ENCODE assay signal across 32 mouse cellular contexts in the genomic region with DNA sequence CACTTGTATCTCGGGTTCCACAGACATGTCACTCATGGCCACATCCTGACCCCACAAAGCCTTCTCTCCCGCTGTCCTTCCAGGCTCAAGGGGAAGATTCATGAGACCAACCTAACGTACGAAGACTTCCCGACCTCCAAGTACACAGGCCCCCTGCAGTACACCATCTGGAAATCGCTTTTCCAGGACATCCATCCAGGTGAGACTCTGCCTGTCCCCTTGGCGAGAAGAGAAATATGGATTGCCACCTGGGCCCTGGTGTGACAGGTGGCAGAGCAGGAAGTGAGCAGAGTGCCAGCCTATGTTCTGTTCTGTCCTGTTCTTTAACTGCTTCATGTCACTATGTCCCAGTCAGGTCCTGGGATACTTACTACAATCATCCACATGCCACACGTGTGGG. TPM values are rescaled to one million over a fixed set of nuclear protein-coding genes. Genes with fewer than 3 reads are reported as not detected.
DNase-seq lines count a peak whose midpoint lies in the region; ATAC-seq lines count a peak whose summit lies in the region.
"Had no signal": no experiment of that assay in that cellular context is flagged by ENCODE, and none has a peak within 500 bp of the region (broad histone marks: within the 10 kb centered on the region; RNA-seq: fewer than 3 reads in every experiment).

No protein-coding gene starts in this region.

- 0 out of 2 replicates have a peak overlapping the region, but pooled peaks have one; percentile 21 for H3K27ac ChIP-seq in limb, embryonic 10.5 days
- H3K27ac ChIP-seq in midbrain, embryonic 11.5 days (ENCODE audit: low read depth, low read length), result no peak overlapping the region
- H3K27ac ChIP-seq: embryonic facial prominence, embryonic 15.5 days; forebrain, embryonic 12.5 days; gastrocnemius, adult 2 months; hindbrain, embryonic 13.5 days; left cerebral cortex, adult 2 months; limb, embryonic 15.5 days; liver, embryonic 13.5 days; macrophage; stomach, embryonic 15.5 days had no signal

- no peak overlapping the region for H3K9ac ChIP-seq in midbrain, embryonic 11.5 days (ENCODE audit: low read length)
- H3K9ac ChIP-seq: embryonic facial prominence, embryonic 15.5 days; forebrain, embryonic 12.5 days; heart, embryonic 12.5 days; hindbrain, embryonic 13.5 days; limb, embryonic 15.5 days; liver, embryonic 13.5 days; stomach, embryonic 15.5 days had no signal

- intact Hi-C loops in left cerebral cortex, postnatal 4 days (cut with DNase I), result no loop called here

- H3K9me3 ChIP-seq in limb, embryonic 10.5 days (replicated peaks), result no peaks in the 10 kb centered on the region
- no peaks in the 10 kb centered on the region for H3K9me3 ChIP-seq in midbrain, embryonic 11.5 days (ENCODE audit: control insufficient read depth, low read length)
- H3K9me3 ChIP-seq: embryonic facial prominence, embryonic 15.5 days; forebrain, embryonic 12.5 days; heart, embryonic 12.5 days; hindbrain, embryonic 13.5 days; limb, embryonic 15.5 days; liver, embryonic 13.5 days; stomach, embryonic 15.5 days had no signal

- no peak overlapping the region for H3K4me3 ChIP-seq in limb, embryonic 10.5 days
- no peak overlapping the region for H3K4me3 ChIP-seq in midbrain, embryonic 11.5 days (ENCODE audit: low read depth, low read length)
- H3K4me3 ChIP-seq: embryonic facial prominence, embryonic 15.5 days; forebrain, embryonic 12.5 days; gastrocnemius, adult 2 months; heart, embryonic 12.5 days; hindbrain, embryonic 13.5 days; left cerebral cortex, adult 2 months; limb, embryonic 15.5 days; liver, embryonic 13.5 days; stomach, embryonic 15.5 days had no signal

- no peak for ATAC-seq in midbrain, embryonic 11.5 days (ENCODE audit: low FRiP score)
- ATAC-seq: intestine, embryonic 16.5 days; lung, postnatal 0 days; Patski had no signal

- H3K27me3 ChIP-seq in limb, embryonic 10.5 days (ENCODE audit: low read depth, poor library complexity, severe bottlenecking), result no peaks in the 10 kb centered on the region
- H3K27me3 ChIP-seq in midbrain, embryonic 11.5 days (ENCODE audit: control insufficient read depth, insufficient read depth, low read length), result no peaks in the 10 kb centered on the region
- H3K27me3 ChIP-seq: embryonic facial prominence, embryonic 15.5 days; limb, embryonic 15.5 days; liver, embryonic 13.5 days; Patski; stomach, embryonic 15.5 days had no signal

- no peak overlapping the region for H3K4me2 ChIP-seq in midbrain, embryonic 11.5 days
- H3K4me2 ChIP-seq: embryonic facial prominence, embryonic 15.5 days; forebrain, embryonic 12.5 days; heart, embryonic 12.5 days; hindbrain, embryonic 13.5 days; limb, embryonic 15.5 days; liver, embryonic 13.5 days; stomach, embryonic 15.5 days had no signal

- peaks cover 25% of the 10 kb centered on the region for H3K36me3 ChIP-seq in limb, embryonic 10.5 days
- H3K36me3 ChIP-seq in midbrain, embryonic 11.5 days (ENCODE audit: control insufficient read depth, insufficient read depth, low read length), result no peaks in the 10 kb centered on the region
- H3K36me3 ChIP-seq: liver, embryonic 13.5 days had no signal

- DNase-seq in brain, adult 2 months (ENCODE audit: low read depth, low spot score), result peak; percentile 95
- DNase-seq in cerebellum, adult 18-20 months, result peak; percentile 85 to 86
- peak; percentile 57 to 61 for DNase-seq in cerebellum, postnatal 10 days
- DNase-seq in limb, embryonic 10.5 days (ENCODE audit: low spot score), result no peak
- no peak for DNase-seq in midbrain, embryonic 11.5 days (ENCODE audit: low spot score, missing footprints)
- DNase-seq in frontal cortex, postnatal 10 days (ENCODE audit: low spot score in 2 of 2), result no peak
- no peak for DNase-seq in left cerebral cortex, postnatal 4 days
- DNase-seq: adrenal gland, postnatal 10 days; gastrocnemius, adult 2 months; gastrocnemius, postnatal 36 days; heart, adult 18-20 months; heart, postnatal 4 days; kidney, adult 8-10 months; kidney, postnatal 10 days; liver, embryonic 13.5 days; lung, adult 18-20 months; midbrain, embryonic 14.5 days; retina, postnatal 1 day; right cerebral cortex, postnatal 14 days; thymus, postnatal 36 days had no signal

- peaks cover 80% of the 10 kb centered on the region for H3K4me1 ChIP-seq in limb, embryonic 10.5 days
- H3K4me1 ChIP-seq in midbrain, embryonic 11.5 days (ENCODE audit: control insufficient read depth, insufficient read depth, low read length), result peaks cover 27% of the 10 kb centered on the region

- 86% methylated on average over 8 of the region's 8 CpGs for WGBS in limb, embryonic 10.5 days
- 92% methylated on average over 8 of the region's 8 CpGs for WGBS in midbrain, embryonic 11.5 days

RNA-seq across cellular contexts. Expression of a gene that starts 19.0 kb away (rescaled TPM):
- polyA plus RNA-seq in limb, embryonic 10.5 days (2016; fragmentation: Nextera tagmentation; extraction: Ambion mirVana), result 6.4 and 8.2 TPM in 2 replicates
- 8.3 and 10.3 TPM in 2 replicates for polyA plus RNA-seq in midbrain, embryonic 11.5 days (2014; fragmentation: Nextera tagmentation; extraction: Ambion mirVana)
- 10 to 100 TPM; 37.5 to 38.4 TPM for total RNA-seq in left cerebral cortex, postnatal 4 days (2021)

RNA-seq across cellular contexts. Expression of a gene that starts 59.9 kb away (rescaled TPM):
- 9.8 and 15.4 TPM in 2 replicates for polyA plus RNA-seq in limb, embryonic 10.5 days (2016; fragmentation: Nextera tagmentation; extraction: Ambion mirVana)
- polyA plus RNA-seq in midbrain, embryonic 11.5 days (2014; fragmentation: Nextera tagmentation; extraction: Ambion mirVana), result 11.5 and 14.4 TPM in 2 replicates
- total RNA-seq in left cerebral cortex, postnatal 4 days (2021), result 10 to 100 TPM; 17.8 to 20.0 TPM
- total RNA-seq: megakaryocyte-erythroid progenitor cell, adult 5-6 weeks had no signal

Comparison
In these comparisons a context has a peak if more than half of its experiments do, and no peak if none do; other contexts are left out.
1. DNase-seq: peak in brain, adult 2 months (single experiment), cerebellum, adult 18-20 months (2 of 2) and cerebellum, postnatal 10 days (2 of 2); none in limb, embryonic 10.5 days (single experiment), midbrain, embryonic 11.5 days (single experiment), frontal cortex, postnatal 10 days (0 of 2) and left cerebral cortex, postnatal 4 days (single experiment).